Mouse (Mus musculus) liver, embryonic 12.5 days (tissue): ENCODE results near the gene Iqsec1. TPM values are rescaled to one million over a fixed set of nuclear protein-coding genes. Genes with fewer than 3 reads are reported as not detected.

Source experiments
- ATAC-seq: fragments of 200-750 bp; cut with Nextera tagmentation; 2 replicates; pipeline ENCODE4 v1.8.0; 2017; ENCODE audit warnings: moderate number of reproducible peaks, mild to moderate bottlenecking, moderate library complexity
- H3K27ac ChIP-seq: fragments of 300-500 bp; sonication (generic); 2 replicates; pipeline ENCODE4 v1.5.1; 2016; ENCODE audit warnings: mild to moderate bottlenecking
- H3K27me3 ChIP-seq: fragments of 300-500 bp; sonication (generic); replicated peaks from 2 replicates; pipeline ENCODE4 v1.6.1; 2016; ENCODE audit warnings: mild to moderate bottlenecking, moderate library complexity
- H3K36me3 ChIP-seq: fragments of 300-500 bp; sonication (generic); 2 replicates; pipeline ENCODE4 v1.6.1; 2016; ENCODE audit warnings: mild to moderate bottlenecking, moderate library complexity
- H3K4me1 ChIP-seq: fragments of 300-500 bp; sonication (generic); 2 replicates; pipeline ENCODE4 v1.6.1; 2016
- H3K4me2 ChIP-seq: fragments of 300-500 bp; sonication (generic); 2 replicates; pipeline ENCODE4 v1.6.1; 2016; ENCODE audit warnings: mild to moderate bottlenecking, moderate library complexity
- H3K4me3 ChIP-seq: fragments of 300-500 bp; sonication (generic); 2 replicates; pipeline ENCODE4 v1.5.1; 2016; ENCODE audit warnings: mild to moderate bottlenecking, moderate library complexity
- H3K9ac ChIP-seq: fragments of 300-500 bp; sonication (generic); 2 replicates; pipeline ENCODE4 v1.6.1; 2016; ENCODE audit warnings: mild to moderate bottlenecking, moderate library complexity
- H3K9me3 ChIP-seq: fragments of 300-500 bp; sonication (generic); replicated peaks from 2 replicates; pipeline ENCODE4 v1.6.1; 2016; ENCODE audit warnings: mild to moderate bottlenecking, moderate library complexity
- WGBS: fragments of 180-500 bp; shearing (Covaris S2); methylation state at CpG from one replicate; pipeline ENCODE4 v1.1.7; 2016; ENCODE audit not compliant: insufficient replicate concordance; 5-methylcytosine and 5-hydroxymethylcytosine counted together
- polyA plus RNA-seq: library from polyadenylated mRNA; unstranded; fragments of >200 nt; fragmentation: Nextera tagmentation; extraction: Ambion mirVana; gene quantifications from 2 replicates; pipeline ENCODE4 v1.2.1, GENCODE M21; 2016

Iqsec1 gene
- polyA plus RNA-seq, 1 experiment from 2014 or later: 3.9 TPM

- Histone ChIP-seq H3K27ac (peak overlapping the region; percentile 39; the same call in 1 of the 2 replicates), H3K4me3 (no peak overlapping the region), H3K4me2 (peak overlapping the region; percentile 56), H3K36me3 (no peaks in the 10 kb centered on the region), H3K4me1 (peaks cover 71% of the 10 kb centered on the region), H3K9ac (no peak overlapping the region), H3K27me3 (no peaks in the 10 kb centered on the region), H3K9me3 (no peaks in the 10 kb centered on the region)
- no peak for ATAC-seq
- 53% methylated on average over 7 of the region's 7 CpGs for whole genome bisulfite sequencing
Observed at GRCm38 (mm10) chr6:91001566-91001965, 13.1 kb upstream of the Iqsec1 start.

- WGBS: 25% methylated on average over 15 of the region's 15 CpGs
- 0 out of 2 replicates have a peak overlapping the region, but pooled peaks have one; percentile 24 for H3K4me3 ChIP-seq
- H3K27ac ChIP-seq: peak overlapping the region; percentile 39; the same call in 1 of the 2 replicates
- H3K9me3 ChIP-seq: no peaks in the 10 kb centered on the region
- peaks cover 65% of the 10 kb centered on the region for H3K4me1 ChIP-seq
- H3K9ac ChIP-seq: peak overlapping the region; percentile 55; the same call in 1 of the 2 replicates
- H3K4me2 ChIP-seq: peak overlapping the region; percentile 56
- no peaks in the 10 kb centered on the region for H3K36me3 ChIP-seq
- ATAC-seq: peak; percentile 59; the same call in 1 of the 2 replicates
- no peaks in the 10 kb centered on the region for H3K27me3 ChIP-seq
Observed at GRCm38 (mm10) chr6:91000819-91001525, 12.5 kb upstream of the Iqsec1 start.

- Histone ChIP-seq H3K4me2 (no peak overlapping the region), H3K36me3 (no peaks in the 10 kb centered on the region), H3K9ac (no peak overlapping the region), H3K9me3 (no peaks in the 10 kb centered on the region), H3K4me3 (no peak overlapping the region), H3K27ac (no peak overlapping the region), H3K4me1 (peaks cover 59% of the 10 kb centered on the region), H3K27me3 (no peaks in the 10 kb centered on the region)
- ATAC-seq: no peak
- 84% methylated on average over 4 of the region's 4 CpGs for WGBS
Observed at GRCm38 (mm10) chr6:90999176-90999575, 10.7 kb upstream of the Iqsec1 start.

GRCm38 (mm10) chr6:90997025-90997424 lies 8.5 kb upstream of the Iqsec1 start:
- no peak overlapping the region for H3K27ac ChIP-seq
- H3K9ac ChIP-seq: no peak overlapping the region
- H3K9me3 ChIP-seq: peaks cover 10% of the 10 kb centered on the region
- no peaks in the 10 kb centered on the region for H3K36me3 ChIP-seq
- peaks cover 44% of the 10 kb centered on the region for H3K4me1 ChIP-seq
- 80% methylated on average over 3 of the region's 3 CpGs for WGBS
- no peak overlapping the region for H3K4me3 ChIP-seq
- no peaks in the 10 kb centered on the region for H3K27me3 ChIP-seq
- ATAC-seq: no peak
- H3K4me2 ChIP-seq: no peak overlapping the region

GRCm38 (mm10) chr6:90996181-90996580 lies 7.7 kb upstream of the Iqsec1 start:
- ATAC-seq: no peak
- no peaks in the 10 kb centered on the region for H3K36me3 ChIP-seq
- 67% methylated on average over 2 of the region's 2 CpGs for WGBS

GRCm38 (mm10) chr6:90988299-90988625 lies 223 bp downstream of the Iqsec1 start:
- peak overlapping the region; percentile 81 for H3K4me3 ChIP-seq
- H3K27me3 ChIP-seq: peaks cover 40% of the 10 kb centered on the region

More at GRCm38 (mm10) chr6:90996181-90996580, 7.7 kb upstream of the Iqsec1 start:
- Histone ChIP-seq H3K27me3 (no peaks in the 10 kb centered on the region), H3K9ac (no peak overlapping the region), H3K4me3 (no peak overlapping the region), H3K4me2 (no peak overlapping the region), H3K9me3 (peaks cover 13% of the 10 kb centered on the region), H3K27ac (no peak overlapping the region), H3K4me1 (peaks cover 36% of the 10 kb centered on the region)

GRCm38 (mm10) chr6:90987561-90988298 lies 755 bp downstream of the Iqsec1 start:
- Histone ChIP-seq H3K27me3 (peaks cover 41% of the 10 kb centered on the region), H3K4me1 (peaks cover 67% of the 10 kb centered on the region), H3K27ac (peak overlapping the region; percentile 83), H3K9ac (peak overlapping the region; percentile 81), H3K9me3 (peaks cover 11% of the 10 kb centered on the region), H3K4me2 (peak overlapping the region; percentile 100), H3K4me3 (peak overlapping the region; percentile 81), H3K36me3 (no peaks in the 10 kb centered on the region)
- no peak for ATAC-seq
- WGBS: under 1% methylated on average over 75 of the region's 76 CpGs

More at GRCm38 (mm10) chr6:90988299-90988625, 223 bp downstream of the Iqsec1 start:
- WGBS: under 1% methylated on average over 48 of the region's 59 CpGs
- peak overlapping the region; percentile 81 for H3K9ac ChIP-seq
- H3K4me2 ChIP-seq: peak overlapping the region; percentile 100
- peaks cover 11% of the 10 kb centered on the region for H3K9me3 ChIP-seq
- H3K36me3 ChIP-seq: no peaks in the 10 kb centered on the region
- peaks cover 66% of the 10 kb centered on the region for H3K4me1 ChIP-seq
- H3K27ac ChIP-seq: peak overlapping the region; percentile 83
- ATAC-seq: peak; percentile 21

GRCm38 (mm10) chr6:90984101-90984500 lies 4.4 kb downstream of the Iqsec1 start:
- Histone ChIP-seq H3K27ac (no peak overlapping the region), H3K4me1 (peaks cover 56% of the 10 kb centered on the region), H3K4me3 (no peak overlapping the region), H3K36me3 (no peaks in the 10 kb centered on the region), H3K27me3 (peaks cover 43% of the 10 kb centered on the region), H3K9ac (no peak overlapping the region), H3K4me2 (no peak overlapping the region), H3K9me3 (no peaks in the 10 kb centered on the region)
- 35% methylated on average over 3 of the region's 3 CpGs for WGBS
- no peak for ATAC-seq

GRCm38 (mm10) chr6:90974279-90974678 lies 14.2 kb downstream of the Iqsec1 start:
- ATAC-seq: no peak
- WGBS: 76% methylated on average over 2 of the region's 2 CpGs
- Histone ChIP-seq H3K27me3 (no peaks in the 10 kb centered on the region), H3K9me3 (no peaks in the 10 kb centered on the region), H3K36me3 (no peaks in the 10 kb centered on the region), H3K4me2 (no peak overlapping the region), H3K4me1 (no peaks in the 10 kb centered on the region), H3K9ac (no peak overlapping the region), H3K4me3 (no peak overlapping the region), H3K27ac (no peak overlapping the region)

- H3K4me1 ChIP-seq: no peaks in the 10 kb centered on the region
- H3K27ac ChIP-seq: no peak overlapping the region
- ATAC-seq: no peak
- no peaks in the 10 kb centered on the region for H3K9me3 ChIP-seq
- H3K36me3 ChIP-seq: no peaks in the 10 kb centered on the region
- no peak overlapping the region for H3K4me3 ChIP-seq
- WGBS: 30% methylated on average over 2 of the region's 2 CpGs
- no peak overlapping the region for H3K9ac ChIP-seq
- no peaks in the 10 kb centered on the region for H3K27me3 ChIP-seq
- H3K4me2 ChIP-seq: no peak overlapping the region
Observed at GRCm38 (mm10) chr6:90969341-90969871, 19.1 kb downstream of the Iqsec1 start.

- no peak overlapping the region for H3K4me3 ChIP-seq
- WGBS: 51% methylated on average over 4 of the region's 4 CpGs
- no peak overlapping the region for H3K27ac ChIP-seq
- no peaks in the 10 kb centered on the region; the same call in 1 of the 2 replicates for H3K27me3 ChIP-seq
- H3K4me1 ChIP-seq: no peaks in the 10 kb centered on the region
- no peaks in the 10 kb centered on the region for H3K9me3 ChIP-seq
- H3K36me3 ChIP-seq: no peaks in the 10 kb centered on the region
- no peak for ATAC-seq
- no peak overlapping the region for H3K4me2 ChIP-seq
- H3K9ac ChIP-seq: no peak overlapping the region
Observed at GRCm38 (mm10) chr6:90953349-90953748, 35.1 kb downstream of the Iqsec1 start.

GRCm38 (mm10) chr6:90950936-90951335 lies 37.5 kb downstream of the Iqsec1 start:
- no peak overlapping the region for H3K27ac ChIP-seq
- ATAC-seq: no peak
- WGBS: 45% methylated on average over 2 of the region's 2 CpGs
- H3K27me3 ChIP-seq: no peaks in the 10 kb centered on the region; the same call in 1 of the 2 replicates
- no peaks in the 10 kb centered on the region for H3K4me1 ChIP-seq
- H3K36me3 ChIP-seq: no peaks in the 10 kb centered on the region
- no peak overlapping the region for H3K4me3 ChIP-seq
- H3K9me3 ChIP-seq: no peaks in the 10 kb centered on the region
- H3K4me2 ChIP-seq: no peak overlapping the region
- no peak overlapping the region for H3K9ac ChIP-seq
